Mouse (Mus musculus) liver, embryonic 13.5 days (tissue): Measurements from ENCODE around the gene Micall2. TPM values are rescaled to one million over a fixed set of nuclear protein-coding genes. Genes with fewer than 3 reads are reported as not detected.
A peak's percentile ranks its signal among the peaks of the same experiment; 100 is the strongest.
"Not testable (repeated sequence)": the region's sequence is repeated elsewhere in the genome, so short reads cannot be mapped to it uniquely, and the experiment has no call there.

Source experiments
- ATAC-seq: fragments of 200-750 bp; cut with Nextera tagmentation; 2 replicates; pipeline ENCODE4 v1.8.0; 2017; ENCODE audit warnings: low read depth, mild to moderate bottlenecking, moderate number of reproducible peaks, moderate library complexity
- DNase-seq: peaks from one replicate; pipeline ENCODE4 v3.0.0; 2022
- H3K27ac ChIP-seq: fragments of 300-500 bp; sonication (generic); 2 replicates; pipeline ENCODE4 v1.5.1; 2015; ENCODE audit warnings: moderate library complexity, mild to moderate bottlenecking, inconsistent platforms
- H3K27me3 ChIP-seq: fragments of 300-500 bp; sonication (generic); 2 replicates; pipeline ENCODE4 v1.6.1; 2015; ENCODE audit warnings: mild to moderate bottlenecking, inconsistent platforms
- H3K36me3 ChIP-seq: fragments of 300-500 bp; sonication (generic); 2 replicates; pipeline ENCODE4 v1.6.1; 2015; ENCODE audit warnings: mild to moderate bottlenecking, inconsistent platforms
- H3K4me1 ChIP-seq: fragments of 300-500 bp; sonication (generic); replicated peaks from 2 replicates; pipeline ENCODE4 v1.6.1; 2015; ENCODE audit warnings: inconsistent platforms
- H3K4me2 ChIP-seq: fragments of 300-500 bp; sonication (generic); 2 replicates; pipeline ENCODE4 v1.6.1; 2015; ENCODE audit warnings: inconsistent platforms, mild to moderate bottlenecking, moderate library complexity
- H3K4me3 ChIP-seq: fragments of 300-500 bp; sonication (generic); replicated peaks from 2 replicates; pipeline ENCODE4 v1.5.1; 2015; ENCODE audit warnings: mild to moderate bottlenecking, inconsistent platforms
- H3K9ac ChIP-seq: fragments of 300-500 bp; sonication (generic); 2 replicates; pipeline ENCODE4 v1.6.1; 2015; ENCODE audit warnings: mild to moderate bottlenecking, inconsistent platforms
- H3K9me3 ChIP-seq: fragments of 300-500 bp; sonication (generic); replicated peaks from 2 replicates; pipeline ENCODE4 v1.6.1; 2016; ENCODE audit warnings: inconsistent platforms
- WGBS: fragments of 180-500 bp; shearing (Covaris S2); methylation state at CpG from one replicate; pipeline ENCODE4 v1.1.7; 2015; ENCODE audit not compliant: insufficient replicate concordance; 5-methylcytosine and 5-hydroxymethylcytosine counted together
- polyA plus RNA-seq: library from polyadenylated mRNA; unstranded; fragments of >200 nt; fragmentation: Nextera tagmentation; extraction: Ambion mirVana; gene quantifications from 2 replicates; pipeline ENCODE4 v1.2.1, GENCODE M21; 2015

The Micall2 gene
- polyA plus RNA-seq, 1 experiment from 2014 or later: 9.8 TPM

DNA sequence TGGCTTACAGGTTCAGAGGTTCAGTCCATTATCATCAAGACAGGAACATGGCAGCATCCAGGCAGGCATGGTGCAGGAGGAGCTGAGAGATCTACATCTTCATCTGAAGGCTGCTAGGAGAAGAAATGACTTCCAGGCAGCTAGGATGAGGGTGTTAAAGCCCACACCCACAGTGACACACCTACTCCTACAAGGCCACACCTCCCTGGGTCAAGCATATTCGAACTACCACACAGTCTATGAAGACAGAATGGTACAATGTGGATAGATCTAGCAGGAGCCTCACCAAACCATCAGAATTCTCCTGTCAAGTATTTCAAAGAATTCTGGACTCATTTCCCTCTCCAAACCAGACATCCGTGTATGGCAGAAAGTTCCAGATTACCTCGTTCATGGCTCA is 40.3 kb downstream of the Micall2 start:
- not testable (repeated sequence) for H3K9ac ChIP-seq, ATAC-seq, H3K27me3 ChIP-seq, H3K4me3 ChIP-seq, H3K9me3 ChIP-seq, H3K36me3 ChIP-seq, H3K27ac ChIP-seq, DNase-seq, H3K4me2 ChIP-seq
- 44% methylated on average over 3 of the region's 3 CpGs for WGBS
- peaks cover 18% of the 10 kb centered on the region for H3K4me1 ChIP-seq

- Histone ChIP-seq H3K9me3 (no peaks in the 10 kb centered on the region), H3K36me3 (no peaks in the 10 kb centered on the region), H3K27me3 (no peaks in the 10 kb centered on the region), H3K4me1 (peaks cover 18% of the 10 kb centered on the region), H3K4me2 (0 out of 2 replicates have a peak overlapping the region, but pooled peaks have one; percentile 8), H3K27ac (no peak overlapping the region), H3K4me3 (no peak overlapping the region), H3K9ac (no peak overlapping the region)
- ATAC-seq (0 out of 2 replicates have a peak, but pooled peaks have one; percentile 31), DNase-seq (no peak)
- WGBS: 8% methylated on average over 7 of the region's 7 CpGs
These were observed 41.1 kb downstream of the Micall2 start for GRCm38 (mm10) chr5:139694989-139695571.

DNA sequence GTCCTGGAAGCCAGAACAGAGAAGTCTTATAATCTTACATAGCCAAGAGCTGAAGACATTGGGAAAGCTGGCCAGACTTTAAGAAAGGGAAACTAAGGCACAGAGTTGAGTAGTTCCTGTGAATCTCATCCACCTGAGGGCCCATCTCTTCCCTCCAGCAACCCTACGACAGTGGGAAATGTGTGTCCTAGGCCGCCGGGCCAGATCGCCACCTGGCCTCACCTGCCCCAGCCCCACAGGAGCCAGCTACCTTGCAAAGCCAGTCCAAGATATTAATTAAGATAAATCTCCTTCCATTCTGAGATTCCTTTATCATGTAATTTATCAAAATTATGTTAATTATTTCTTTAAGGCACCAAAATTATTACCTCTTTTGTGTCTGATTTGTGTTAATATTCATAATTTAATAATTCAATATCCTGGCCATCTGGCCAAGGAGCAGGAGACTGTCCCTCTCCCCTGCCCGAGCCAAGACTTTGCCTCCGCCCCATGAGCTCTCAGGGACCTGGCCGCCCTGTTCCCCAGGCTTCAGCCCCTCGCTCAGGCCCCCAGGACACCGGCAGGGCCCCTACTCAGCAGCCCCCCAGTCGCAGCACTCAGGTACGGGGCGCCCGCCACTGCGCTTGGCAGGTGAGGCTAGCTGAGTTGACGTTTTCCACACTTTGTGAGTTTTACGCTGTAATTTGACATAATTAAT is 41.7 kb downstream of the Micall2 start:
- peaks cover 18% of the 10 kb centered on the region for H3K4me1 ChIP-seq
- H3K36me3 ChIP-seq: no peaks in the 10 kb centered on the region
- 57% methylated on average over 16 of the region's 16 CpGs for WGBS
- H3K9ac ChIP-seq: no peak overlapping the region
- no peaks in the 10 kb centered on the region for H3K9me3 ChIP-seq
- H3K4me3 ChIP-seq: no peak overlapping the region
- no peak overlapping the region for H3K27ac ChIP-seq
- DNase-seq: no peak
- no peak overlapping the region for H3K4me2 ChIP-seq
- ATAC-seq: no peak
- peaks cover under 1% of the 10 kb centered on the region; the same call in 1 of the 2 replicates for H3K27me3 ChIP-seq

GRCm38 (mm10) chr5:139690791-139691190 is 45.3 kb downstream of the Micall2 start:
- no peak overlapping the region for H3K4me2 ChIP-seq
- whole genome bisulfite sequencing: 63% methylated on average over 9 of the region's 9 CpGs
- H3K27me3 ChIP-seq: peaks cover 9% of the 10 kb centered on the region
- peaks cover 23% of the 10 kb centered on the region for H3K4me1 ChIP-seq
- H3K36me3 ChIP-seq: no peaks in the 10 kb centered on the region
- no peak overlapping the region for H3K9ac ChIP-seq
- H3K27ac ChIP-seq: no peak overlapping the region
- no peak for DNase-seq
- no peak overlapping the region for H3K4me3 ChIP-seq
- H3K9me3 ChIP-seq: no peaks in the 10 kb centered on the region
- no peak for ATAC-seq

GRCm38 (mm10) chr5:139688356-139688755 is 47.8 kb downstream of the Micall2 start:
- H3K27ac ChIP-seq: no peak overlapping the region
- H3K36me3 ChIP-seq: no peaks in the 10 kb centered on the region
- no peak overlapping the region for H3K9ac ChIP-seq
- H3K4me3 ChIP-seq: no peak overlapping the region
- H3K27me3 ChIP-seq: peaks cover 32% of the 10 kb centered on the region
- DNase-seq (no peak), ATAC-seq (no peak)
- peaks cover 10% of the 10 kb centered on the region for H3K4me1 ChIP-seq
- no peaks in the 10 kb centered on the region for H3K9me3 ChIP-seq
- 64% methylated on average over 12 of the region's 12 CpGs for WGBS
- H3K4me2 ChIP-seq: no peak overlapping the region

DNA sequence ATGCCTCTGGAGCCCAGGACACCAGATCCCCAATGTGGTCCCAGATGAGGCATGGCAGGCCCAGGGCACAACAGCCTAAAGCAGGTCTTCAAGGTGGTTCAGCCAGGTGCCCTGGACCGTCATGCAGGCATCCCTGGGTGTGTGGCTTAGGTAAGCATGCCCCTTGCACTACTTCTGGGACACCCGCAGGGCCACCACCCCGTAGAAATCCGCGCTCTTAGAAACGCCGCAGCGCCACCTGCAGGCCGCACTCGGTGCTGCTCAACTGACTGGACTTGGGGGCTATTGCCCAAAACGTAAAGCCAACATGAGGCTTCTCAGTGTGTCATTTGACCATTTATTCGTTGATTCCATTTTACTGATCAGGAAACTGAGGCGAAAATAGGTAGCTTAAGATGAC is 48.5 kb downstream of the Micall2 start:
- Histone ChIP-seq H3K9me3 (no peaks in the 10 kb centered on the region), H3K27ac (no peak overlapping the region), H3K36me3 (no peaks in the 10 kb centered on the region), H3K27me3 (peaks cover 39% of the 10 kb centered on the region), H3K4me3 (no peak overlapping the region), H3K4me2 (no peak overlapping the region), H3K9ac (no peak overlapping the region), H3K4me1 (peaks cover 10% of the 10 kb centered on the region)
- 5% methylated on average over 13 of the region's 13 CpGs for WGBS
- peak; percentile 40 for DNase-seq
- ATAC-seq: no peak

DNA sequence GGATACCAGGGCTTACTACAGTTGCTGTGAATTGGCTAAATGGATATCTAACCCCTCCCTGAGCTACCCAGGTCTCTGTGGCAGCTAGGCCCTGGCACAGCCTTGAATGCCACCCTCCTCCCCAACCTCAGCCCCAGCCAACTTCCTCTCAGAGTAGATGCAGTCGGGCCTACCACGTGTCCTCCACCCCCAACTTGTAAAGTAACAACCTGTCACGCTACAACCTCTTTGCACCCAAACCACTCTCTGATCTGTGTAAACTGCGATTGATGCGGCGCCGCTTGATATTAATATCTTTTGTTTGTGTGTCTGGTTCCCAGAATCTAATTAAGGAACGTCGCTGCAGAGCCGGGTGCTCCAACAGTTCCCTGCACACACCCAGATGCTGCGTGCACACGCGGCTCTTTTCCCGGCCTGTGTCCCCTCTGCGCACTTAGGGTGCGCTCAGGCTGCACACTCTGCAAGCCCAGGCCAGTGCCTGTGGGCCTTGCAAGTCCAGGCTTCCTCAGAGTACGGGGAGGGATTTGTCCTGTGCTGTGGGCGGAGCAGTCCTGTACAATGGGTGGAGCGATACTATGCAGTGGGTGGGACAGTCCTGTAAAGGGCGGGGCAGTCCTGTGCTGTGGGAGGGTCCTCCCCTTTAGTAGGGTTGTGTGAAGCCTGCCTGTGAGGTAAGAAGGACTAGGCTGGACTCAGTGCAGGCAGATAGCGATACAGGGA is 49.4 kb downstream of the Micall2 start:
- DNase-seq: peak; percentile 64
- H3K27ac ChIP-seq: no peak overlapping the region
- H3K36me3 ChIP-seq: no peaks in the 10 kb centered on the region
- no peak overlapping the region for H3K4me2 ChIP-seq
- no peaks in the 10 kb centered on the region for H3K9me3 ChIP-seq
- H3K4me3 ChIP-seq: no peak overlapping the region
- ATAC-seq: peak; percentile 88
- 29% methylated on average over 21 of the region's 21 CpGs for WGBS
- H3K4me1 ChIP-seq: peaks cover 10% of the 10 kb centered on the region
- H3K9ac ChIP-seq: no peak overlapping the region
- peaks cover 48% of the 10 kb centered on the region for H3K27me3 ChIP-seq

DNA sequence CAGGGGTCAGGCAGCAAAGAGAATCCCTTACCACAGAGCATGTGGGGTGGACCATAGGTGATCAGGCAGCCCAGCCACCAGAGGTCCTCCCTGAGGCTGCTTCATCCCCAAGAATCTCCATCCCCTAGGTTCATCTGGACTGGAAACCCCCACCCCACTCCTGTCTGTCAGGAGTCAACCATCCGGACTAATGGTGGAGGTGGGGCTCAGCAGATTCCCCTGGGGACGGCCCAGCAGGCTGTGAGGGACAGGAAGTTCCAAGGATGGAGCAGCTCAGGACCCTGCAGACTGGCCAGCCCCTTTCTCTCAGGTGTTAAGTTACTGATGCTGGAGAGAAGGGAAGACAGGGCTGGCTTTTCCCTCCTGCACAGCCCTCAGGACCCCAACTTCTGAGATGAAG is 52.9 kb downstream of the Micall2 start:
- ATAC-seq (no peak), DNase-seq (no peak)
- peaks cover 10% of the 10 kb centered on the region for H3K4me1 ChIP-seq
- H3K4me2 ChIP-seq: no peak overlapping the region
- 6% methylated on average over 2 of the region's 2 CpGs for WGBS
- H3K9me3 ChIP-seq: no peaks in the 10 kb centered on the region
- no peak overlapping the region for H3K27ac ChIP-seq
- no peak overlapping the region for H3K9ac ChIP-seq
- no peaks in the 10 kb centered on the region for H3K36me3 ChIP-seq
- H3K4me3 ChIP-seq: no peak overlapping the region
- H3K27me3 ChIP-seq: peaks cover 68% of the 10 kb centered on the region

GRCm38 (mm10) chr5:139682631-139682977 is 53.5 kb downstream of the Micall2 start:
- Histone ChIP-seq H3K9ac (no peak overlapping the region), H3K27me3 (peaks cover 65% of the 10 kb centered on the region), H3K4me3 (no peak overlapping the region), H3K4me1 (peaks cover 9% of the 10 kb centered on the region), H3K36me3 (no peaks in the 10 kb centered on the region), H3K4me2 (no peak overlapping the region), H3K9me3 (no peaks in the 10 kb centered on the region), H3K27ac (no peak overlapping the region)
- 2% methylated on average over 7 of the region's 7 CpGs for WGBS
- DNase-seq: no peak
- no peak for ATAC-seq

- DNase-seq: no peak
- no peak for ATAC-seq
- H3K36me3 ChIP-seq: no peaks in the 10 kb centered on the region
- no peak overlapping the region for H3K9ac ChIP-seq
- H3K4me3 ChIP-seq: no peak overlapping the region
- H3K27ac ChIP-seq: no peak overlapping the region
- no peaks in the 10 kb centered on the region for H3K9me3 ChIP-seq
- 7% methylated on average over 20 of the region's 20 CpGs for WGBS
- no peak overlapping the region for H3K4me2 ChIP-seq
- H3K4me1 ChIP-seq: peaks cover 4% of the 10 kb centered on the region
- H3K27me3 ChIP-seq: peaks cover 65% of the 10 kb centered on the region
These were observed 54.1 kb downstream of the Micall2 start for GRCm38 (mm10) chr5:139681832-139682630.

GRCm38 (mm10) chr5:139675707-139675967 is 60.5 kb downstream of the Micall2 start:
- DNase-seq: no peak
- no peak overlapping the region for H3K27ac ChIP-seq
- H3K4me3 ChIP-seq: no peak overlapping the region
- no peaks in the 10 kb centered on the region for H3K9me3 ChIP-seq
- peaks cover 71% of the 10 kb centered on the region for H3K27me3 ChIP-seq
- no peaks in the 10 kb centered on the region for H3K4me1 ChIP-seq
- H3K9ac ChIP-seq: no peak overlapping the region
- H3K36me3 ChIP-seq: no peaks in the 10 kb centered on the region
- ATAC-seq: no peak
- no peak overlapping the region for H3K4me2 ChIP-seq
